Mouse (Mus musculus) cerebellum, postnatal 4 days (tissue): ENCODE results near the gene Eif4g3.
"Not testable (repeated sequence)": the region's sequence is repeated elsewhere in the genome, so short reads cannot be mapped to it uniquely, and the experiment has no call there.

Experiments used
- DNase-seq, 2 experiments: peaks; one replicate each; pipeline ENCODE4 v3.0.0; 2022; ENCODE audit warnings: low spot score in 2 of 2, mixed read lengths in 1 of 2

Gene Eif4g3

GRCm38 (mm10) chr4:137992890-137993289 lies at the start of gene Eif4g3:
Gene Eif4g3 (plus strand): TSS chr4:137993022.
- DNase-seq = no peak

GRCm38 (mm10) chr4:137943540-137943939 lies 49.3 kb upstream of the Eif4g3 start:
- DNase-seq = no peak

- DNase-seq = no peak
These were observed 47.4 kb upstream of the Eif4g3 start for GRCm38 (mm10) chr4:137945376-137945775.

GRCm38 (mm10) chr4:137946419-137946818 lies 46.4 kb upstream of the Eif4g3 start:
- no peak for DNase-seq

GRCm38 (mm10) chr4:137952840-137953239 lies 40.0 kb upstream of the Eif4g3 start:
- DNase-seq = peak; percentile 74 to 87

- DNase-seq = no peak
These were observed 38.6 kb upstream of the Eif4g3 start for GRCm38 (mm10) chr4:137954184-137954583.

GRCm38 (mm10) chr4:137954926-137955396 lies 37.9 kb upstream of the Eif4g3 start:
- no peak for DNase-seq

- no peak for DNase-seq
These were observed 36.6 kb upstream of the Eif4g3 start for GRCm38 (mm10) chr4:137956260-137956659.

- no peak for DNase-seq
These were observed 32.7 kb upstream of the Eif4g3 start for GRCm38 (mm10) chr4:137959889-137960665.

- DNase-seq = no peak
These were observed 32.1 kb upstream of the Eif4g3 start for GRCm38 (mm10) chr4:137960757-137961156.

GRCm38 (mm10) chr4:137962643-137963350 lies 30.0 kb upstream of the Eif4g3 start:
- peak in 1 of 2 experiments; percentile 29 for DNase-seq

- DNase-seq = no peak
These were observed 29.4 kb upstream of the Eif4g3 start for GRCm38 (mm10) chr4:137963431-137963830.

GRCm38 (mm10) chr4:137963881-137964584 lies 28.8 kb upstream of the Eif4g3 start:
- peak; percentile 70 to 87 for DNase-seq

- no peak for DNase-seq
These were observed 28.3 kb upstream of the Eif4g3 start for GRCm38 (mm10) chr4:137964585-137964930.

GRCm38 (mm10) chr4:137968203-137968602 lies 24.6 kb upstream of the Eif4g3 start:
- peak; percentile 37 to 63 for DNase-seq

- not testable (repeated sequence) for DNase-seq
These were observed 22.1 kb upstream of the Eif4g3 start for GRCm38 (mm10) chr4:137970623-137971199.

GRCm38 (mm10) chr4:137974856-137975432 lies 17.9 kb upstream of the Eif4g3 start:
- DNase-seq = not testable (repeated sequence)

- not testable (repeated sequence) for DNase-seq
These were observed 13.7 kb upstream of the Eif4g3 start for GRCm38 (mm10) chr4:137979066-137979644.

- DNase-seq = no peak
These were observed 10.0 kb upstream of the Eif4g3 start for GRCm38 (mm10) chr4:137982869-137983268.

GRCm38 (mm10) chr4:137984212-137984611 lies 8.6 kb upstream of the Eif4g3 start:
- no peak for DNase-seq

- no peak for DNase-seq
These were observed 8.1 kb upstream of the Eif4g3 start for GRCm38 (mm10) chr4:137984746-137985145.
